Mouse (Mus musculus): ENCODE measurements at regions not wholly inside any gene's neighbourhood (a gene's known extent, or its start where the extent isn't known, plus 50 kb on each side); places are given as distances from the start of the nearest gene placed in this dataset.

DNA sequence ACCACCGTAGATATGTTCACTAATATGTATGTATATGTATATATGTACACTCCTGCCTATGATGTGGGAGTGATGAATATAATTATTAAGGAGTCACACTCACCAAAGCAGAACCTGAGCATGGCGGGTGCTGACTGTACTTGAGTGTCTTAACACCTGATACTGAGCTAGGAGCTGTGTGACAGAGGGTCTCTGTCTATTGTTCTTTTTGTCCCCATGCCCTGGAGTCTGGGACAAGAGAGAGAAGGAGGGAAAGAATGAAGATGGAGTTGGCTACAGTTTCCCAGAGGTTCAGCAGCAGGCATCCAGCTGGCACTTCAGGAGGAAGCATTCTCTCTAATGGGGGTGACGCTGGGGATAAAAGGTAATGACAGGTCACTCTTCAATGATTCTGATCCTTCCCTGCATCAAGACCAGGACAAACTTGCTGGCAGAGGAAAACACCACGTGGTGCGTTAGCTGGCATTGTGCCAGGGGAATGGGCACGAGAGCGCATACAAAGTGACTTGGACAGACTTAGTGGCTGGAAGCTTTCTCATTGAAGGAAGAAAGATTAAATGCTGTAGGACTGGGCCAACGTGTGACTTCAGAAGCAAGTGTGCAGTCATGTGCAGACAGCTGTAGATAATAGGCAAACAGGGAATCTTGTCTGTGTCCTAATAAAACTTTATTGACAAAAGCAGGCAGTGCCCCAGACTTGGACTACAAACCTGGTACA, 141.8 kb upstream of the Mycn start:
- H3K9ac ChIP-seq (ENCODE audit: low read length) = no peak overlapping the region
- no peaks in the 10 kb centered on the region for H3K36me3 ChIP-seq (ENCODE audit: control insufficient read depth, insufficient read depth, low read length)
- peaks cover 16% of the 10 kb centered on the region for H3K4me1 ChIP-seq (ENCODE audit: control insufficient read depth, insufficient read depth, low read length)
- no peaks in the 10 kb centered on the region for H3K9me3 ChIP-seq (ENCODE audit: control insufficient read depth, low read length)
- 81% methylated on average over 8 of the region's 8 CpGs for WGBS
- no peak overlapping the region for H3K4me2 ChIP-seq (ENCODE audit: low read depth, severe bottlenecking)
- H3K27me3 ChIP-seq (ENCODE audit: control insufficient read depth, insufficient read depth, low read length) = no peaks in the 10 kb centered on the region
- DNase-seq (ENCODE audit: low spot score) = no peak
- no peak for ATAC-seq (ENCODE audit: insufficient number of reproducible peaks, low FRiP score, low TSS enrichment, low read depth)
- no peak overlapping the region for H3K4me3 ChIP-seq (ENCODE audit: low read depth, low read length)
- H3K27ac ChIP-seq (replicated peaks; ENCODE audit: low read depth, low read length) = no peak overlapping the region

DNA sequence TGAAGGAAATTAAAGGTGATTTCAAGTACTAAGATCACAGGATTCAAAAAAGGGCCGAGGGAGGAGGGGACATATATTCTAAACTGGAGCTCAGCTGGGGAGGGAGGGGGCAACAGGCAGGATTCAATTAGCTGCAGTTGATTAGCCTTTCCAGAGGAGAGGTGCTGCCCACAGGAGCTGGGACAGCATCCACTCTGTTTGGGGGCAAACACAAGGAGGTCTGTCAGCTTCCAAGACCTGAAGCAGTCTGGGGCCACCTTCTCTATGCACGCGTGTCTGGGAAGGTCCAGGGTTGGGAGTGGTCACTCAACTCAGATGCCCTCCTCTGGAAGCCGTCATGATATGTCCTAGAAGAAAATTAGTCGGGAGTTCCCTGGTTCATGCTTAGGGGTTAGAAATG, 139.1 kb upstream of the Mycn start:
- Histone ChIP-seq H3K4me3 (ENCODE audit: low read depth, low read length) (no peak overlapping the region), H3K4me1 (ENCODE audit: control insufficient read depth, insufficient read depth, low read length) (peaks cover 33% of the 10 kb centered on the region), H3K36me3 (ENCODE audit: control insufficient read depth, insufficient read depth, low read length) (no peaks in the 10 kb centered on the region), H3K4me2 (ENCODE audit: low read depth, severe bottlenecking) (no peak overlapping the region), H3K27ac (replicated peaks; ENCODE audit: low read depth, low read length) (no peak overlapping the region), H3K9me3 (ENCODE audit: control insufficient read depth, low read length) (no peaks in the 10 kb centered on the region), H3K9ac (ENCODE audit: low read length) (no peak overlapping the region), H3K27me3 (ENCODE audit: control insufficient read depth, insufficient read depth, low read length) (no peaks in the 10 kb centered on the region)
- ATAC-seq (ENCODE audit: insufficient number of reproducible peaks, low FRiP score, low TSS enrichment, low read depth) = no peak
- 24% methylated on average over 5 of the region's 5 CpGs for WGBS
- peak; percentile 34 for DNase-seq (ENCODE audit: low spot score)

DNA sequence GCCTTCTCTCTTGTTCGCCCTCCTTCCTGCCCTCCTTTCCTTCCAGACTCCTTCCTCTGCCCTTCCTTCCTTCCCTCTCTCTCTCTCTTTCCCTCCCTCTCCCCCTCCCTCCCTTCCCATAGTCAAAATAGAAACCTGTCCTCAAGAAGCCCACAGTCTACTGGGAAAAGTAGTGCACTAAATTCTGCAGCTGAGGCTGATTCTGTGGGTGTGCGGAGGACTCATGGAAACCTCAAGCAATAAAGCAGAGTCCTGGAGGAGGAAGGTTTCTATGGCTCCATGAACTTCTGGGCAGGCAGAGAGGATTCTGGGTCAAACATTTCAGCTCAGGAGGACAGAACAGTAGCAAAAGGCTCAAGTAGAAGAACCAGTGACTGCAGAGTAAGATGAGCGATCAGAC, 138.1 kb upstream of the Mycn start:
- 83% methylated on average over 3 of the region's 3 CpGs for WGBS
- Histone ChIP-seq H3K27ac (replicated peaks; ENCODE audit: low read depth, low read length) (no peak overlapping the region), H3K4me1 (ENCODE audit: control insufficient read depth, insufficient read depth, low read length) (peaks cover 33% of the 10 kb centered on the region)

DNA sequence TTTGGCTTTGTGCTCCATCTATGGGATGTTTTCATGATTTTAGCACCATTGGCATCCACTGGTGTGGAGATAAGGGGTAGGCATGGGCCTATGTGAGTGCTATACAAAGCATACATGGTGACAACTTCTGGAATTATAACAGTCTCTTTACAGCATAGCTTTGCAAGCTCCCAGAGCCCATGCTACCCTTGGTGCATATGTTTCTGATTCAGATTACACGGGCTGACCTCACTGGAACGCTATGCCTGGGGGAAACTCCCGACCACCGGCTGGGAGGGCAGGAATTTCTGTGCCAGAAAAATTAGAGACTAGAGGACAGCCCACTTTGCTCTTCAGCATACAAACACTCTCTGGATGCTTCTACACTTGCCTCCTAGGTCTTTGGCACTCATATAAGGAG, 136.0 kb upstream of the Mycn start:
- Histone ChIP-seq H3K36me3 (ENCODE audit: control insufficient read depth, insufficient read depth, low read length) (no peaks in the 10 kb centered on the region), H3K27ac (replicated peaks; ENCODE audit: low read depth, low read length) (no peak overlapping the region; the same call in 1 of the 2 replicates), H3K4me1 (ENCODE audit: control insufficient read depth, insufficient read depth, low read length) (peaks cover 33% of the 10 kb centered on the region), H3K9ac (ENCODE audit: low read length) (no peak overlapping the region), H3K4me2 (ENCODE audit: low read depth, severe bottlenecking) (no peak overlapping the region), H3K27me3 (ENCODE audit: control insufficient read depth, insufficient read depth, low read length) (no peaks in the 10 kb centered on the region), H3K4me3 (ENCODE audit: low read depth, low read length) (no peak overlapping the region), H3K9me3 (ENCODE audit: control insufficient read depth, low read length) (no peaks in the 10 kb centered on the region)
- peak; percentile 45; the same call in 1 of the 2 replicates for ATAC-seq (ENCODE audit: insufficient number of reproducible peaks, low FRiP score, low TSS enrichment, low read depth)
- WGBS = 2% methylated on average over 4 of the region's 4 CpGs
- DNase-seq (ENCODE audit: low spot score) = peak; percentile 67

More for the DNA sequence above, 138.1 kb upstream of the Mycn start:
- ATAC-seq (ENCODE audit: insufficient number of reproducible peaks, low FRiP score, low TSS enrichment, low read depth) = no peak
- Histone ChIP-seq H3K4me3 (ENCODE audit: low read depth, low read length) (no peak overlapping the region), H3K4me2 (ENCODE audit: low read depth, severe bottlenecking) (no peak overlapping the region), H3K36me3 (ENCODE audit: control insufficient read depth, insufficient read depth, low read length) (no peaks in the 10 kb centered on the region), H3K27me3 (ENCODE audit: control insufficient read depth, insufficient read depth, low read length) (no peaks in the 10 kb centered on the region), H3K9me3 (ENCODE audit: control insufficient read depth, low read length) (no peaks in the 10 kb centered on the region), H3K9ac (ENCODE audit: low read length) (no peak overlapping the region)
- no peak for DNase-seq (ENCODE audit: low spot score)

DNA sequence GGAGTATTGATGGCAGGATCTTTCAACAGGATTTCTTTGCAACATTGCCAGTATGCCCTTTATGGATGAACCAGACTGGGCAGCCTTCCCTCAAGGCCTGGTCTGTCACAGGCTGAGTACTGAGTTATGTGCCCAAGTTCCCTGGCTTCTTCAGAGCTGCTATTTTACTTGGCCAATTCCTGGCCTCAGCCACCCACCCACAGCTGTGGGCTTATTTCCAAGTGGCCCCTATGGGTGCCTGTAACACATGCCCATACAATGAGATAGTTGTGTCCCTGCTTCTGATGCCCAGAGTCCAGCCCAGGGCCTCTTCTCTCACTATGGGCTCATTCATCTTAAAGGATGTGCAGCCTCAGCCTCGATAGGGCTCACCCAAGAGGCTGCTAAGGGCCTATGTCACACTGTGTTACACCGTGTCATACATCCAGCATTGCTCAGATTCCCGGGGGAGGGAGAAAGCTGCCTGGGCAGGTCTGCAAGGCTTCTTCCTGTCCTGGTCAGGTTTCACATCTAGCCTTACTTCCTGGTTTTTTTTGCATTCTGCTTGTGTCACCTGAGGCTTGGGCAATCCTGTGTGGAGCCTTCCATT, 135.1 kb upstream of the Mycn start:
- no peak for ATAC-seq (ENCODE audit: insufficient number of reproducible peaks, low FRiP score, low TSS enrichment, low read depth)
- H3K27ac ChIP-seq (replicated peaks; ENCODE audit: low read depth, low read length) = no peak overlapping the region
- H3K27me3 ChIP-seq (ENCODE audit: control insufficient read depth, insufficient read depth, low read length) = no peaks in the 10 kb centered on the region
- H3K4me1 ChIP-seq (ENCODE audit: control insufficient read depth, insufficient read depth, low read length) = peaks cover 33% of the 10 kb centered on the region
- no peaks in the 10 kb centered on the region for H3K36me3 ChIP-seq (ENCODE audit: control insufficient read depth, insufficient read depth, low read length)
- H3K4me3 ChIP-seq (ENCODE audit: low read depth, low read length) = no peak overlapping the region
- no peak overlapping the region for H3K4me2 ChIP-seq (ENCODE audit: low read depth, severe bottlenecking)
- WGBS = 67% methylated on average over 3 of the region's 3 CpGs
- no peak for DNase-seq (ENCODE audit: low spot score)
- H3K9ac ChIP-seq (ENCODE audit: low read length) = no peak overlapping the region
- no peaks in the 10 kb centered on the region for H3K9me3 ChIP-seq (ENCODE audit: control insufficient read depth, low read length)

DNA sequence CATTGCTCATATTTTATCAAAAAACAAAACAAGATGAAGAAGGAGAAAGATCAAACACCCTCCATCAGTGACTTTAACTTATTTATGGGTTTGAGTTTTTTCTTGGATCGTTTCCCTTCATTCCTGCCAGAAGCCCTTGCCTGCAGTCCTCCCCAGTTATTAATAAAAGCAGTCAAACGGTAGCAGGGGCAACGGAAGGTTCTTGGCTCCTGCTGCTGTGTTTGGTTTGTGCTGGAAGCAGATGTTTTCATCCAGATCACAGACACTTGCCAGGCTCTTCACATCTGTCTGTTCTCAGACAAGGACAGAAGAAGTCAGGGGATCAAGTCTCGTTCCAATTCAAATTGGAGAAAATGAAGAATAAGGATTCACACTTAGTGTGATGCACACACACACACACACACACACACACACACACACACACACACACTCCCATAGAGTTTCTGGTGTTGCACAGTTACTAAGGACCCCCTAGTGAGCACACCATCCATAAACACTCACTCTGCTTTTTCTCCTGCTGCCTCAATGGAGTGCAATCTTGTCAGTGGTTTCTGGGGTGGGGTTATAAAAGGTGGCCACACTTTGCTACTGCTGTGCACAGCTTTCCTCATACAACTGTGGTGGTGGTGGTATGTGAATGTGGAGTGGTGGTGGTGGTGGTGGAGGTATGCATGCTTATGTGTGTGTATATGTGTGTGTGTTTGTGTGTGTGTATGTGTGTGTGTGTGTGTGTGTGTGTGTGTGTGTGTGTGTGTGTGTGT, 131.6 kb upstream of the Mycn start:
- DNase-seq (ENCODE audit: low spot score) (no peak), ATAC-seq (ENCODE audit: insufficient number of reproducible peaks, low FRiP score, low TSS enrichment, low read depth) (no peak)
- Histone ChIP-seq H3K27me3 (ENCODE audit: control insufficient read depth, insufficient read depth, low read length) (no peaks in the 10 kb centered on the region), H3K9me3 (ENCODE audit: control insufficient read depth, low read length) (no peaks in the 10 kb centered on the region), H3K4me2 (ENCODE audit: low read depth, severe bottlenecking) (no peak overlapping the region), H3K4me1 (ENCODE audit: control insufficient read depth, insufficient read depth, low read length) (peaks cover 15% of the 10 kb centered on the region), H3K9ac (ENCODE audit: low read length) (no peak overlapping the region), H3K4me3 (ENCODE audit: low read depth, low read length) (no peak overlapping the region), H3K27ac (replicated peaks; ENCODE audit: low read depth, low read length) (no peak overlapping the region), H3K36me3 (ENCODE audit: control insufficient read depth, insufficient read depth, low read length) (no peaks in the 10 kb centered on the region)
- WGBS = 24% methylated on average over 4 of the region's 4 CpGs

DNA sequence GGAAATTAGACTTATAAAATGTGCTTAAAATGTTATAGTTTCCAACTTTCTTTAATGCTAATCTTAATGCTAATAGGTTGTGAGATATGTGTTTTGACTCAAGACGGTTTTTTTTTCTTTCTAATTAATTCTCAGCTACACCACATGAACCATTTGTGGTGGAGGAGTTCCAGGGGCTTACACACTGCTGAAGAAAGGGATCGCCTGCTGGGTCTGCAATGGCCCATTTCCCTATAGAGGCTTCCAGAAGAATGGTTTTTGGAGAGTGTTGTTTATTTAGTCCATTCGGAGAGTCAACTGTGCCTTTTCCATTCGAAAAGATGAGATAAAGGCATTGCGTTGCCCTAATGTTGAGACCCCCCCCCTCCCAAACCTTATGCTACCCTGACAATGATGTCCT, 125.6 kb upstream of the Mycn start:
- Histone ChIP-seq H3K27ac (replicated peaks; ENCODE audit: low read depth, low read length) (no peak overlapping the region), H3K36me3 (ENCODE audit: control insufficient read depth, insufficient read depth, low read length) (no peaks in the 10 kb centered on the region), H3K27me3 (ENCODE audit: control insufficient read depth, insufficient read depth, low read length) (no peaks in the 10 kb centered on the region), H3K9me3 (ENCODE audit: control insufficient read depth, low read length) (no peaks in the 10 kb centered on the region), H3K4me1 (ENCODE audit: control insufficient read depth, insufficient read depth, low read length) (peaks cover 9% of the 10 kb centered on the region), H3K4me3 (ENCODE audit: low read depth, low read length) (no peak overlapping the region), H3K4me2 (ENCODE audit: low read depth, severe bottlenecking) (no peak overlapping the region), H3K9ac (ENCODE audit: low read length) (no peak overlapping the region)
- DNase-seq (ENCODE audit: low spot score) (no peak), ATAC-seq (ENCODE audit: insufficient number of reproducible peaks, low FRiP score, low TSS enrichment, low read depth) (no peak)
- WGBS = 27% methylated on average over 5 of the region's 5 CpGs

DNA sequence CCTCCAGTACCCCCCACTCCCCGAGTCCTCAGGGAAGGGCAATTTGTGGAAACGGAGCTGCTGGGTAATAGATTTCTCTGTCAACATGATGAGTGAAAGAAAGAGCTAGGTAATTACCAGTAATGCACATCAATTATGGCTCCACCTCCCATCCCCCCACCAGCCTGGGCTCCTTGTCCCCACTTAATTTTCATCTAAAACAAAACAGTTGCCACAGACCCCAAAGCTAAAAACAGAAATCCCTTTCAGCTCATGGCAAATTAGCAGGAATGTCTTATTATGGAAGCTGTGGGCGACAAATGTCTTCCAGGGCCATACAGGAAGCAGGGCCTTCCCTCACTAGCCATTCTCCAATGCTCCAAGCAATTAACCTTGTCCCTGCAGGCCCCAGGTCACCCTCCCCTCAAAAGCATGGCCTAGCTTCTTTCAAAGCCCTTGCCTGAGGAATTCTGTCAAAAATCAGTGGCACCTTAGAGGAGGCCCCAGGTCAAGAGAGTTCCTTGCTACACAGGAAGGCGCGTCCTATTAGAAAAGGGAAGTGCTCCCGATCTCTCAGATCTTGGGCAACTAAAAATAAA, 125.0 kb upstream of the Mycn start:
- Histone ChIP-seq H3K9me3 (ENCODE audit: control insufficient read depth, low read length) (no peaks in the 10 kb centered on the region), H3K4me3 (ENCODE audit: low read depth, low read length) (no peak overlapping the region), H3K27me3 (ENCODE audit: control insufficient read depth, insufficient read depth, low read length) (no peaks in the 10 kb centered on the region), H3K36me3 (ENCODE audit: control insufficient read depth, insufficient read depth, low read length) (no peaks in the 10 kb centered on the region), H3K4me1 (ENCODE audit: control insufficient read depth, insufficient read depth, low read length) (peaks cover 9% of the 10 kb centered on the region), H3K4me2 (ENCODE audit: low read depth, severe bottlenecking) (no peak overlapping the region), H3K27ac (replicated peaks; ENCODE audit: low read depth, low read length) (no peak overlapping the region; the same call in 1 of the 2 replicates), H3K9ac (ENCODE audit: low read length) (no peak overlapping the region)
- DNase-seq (ENCODE audit: low spot score) = peak; percentile 75
- ATAC-seq (ENCODE audit: insufficient number of reproducible peaks, low FRiP score, low TSS enrichment, low read depth) = peak; percentile 76
- 6% methylated on average over 6 of the region's 6 CpGs for WGBS
